Mouse (Mus musculus): ENCODE data around the gene Hrh3. TPM values are rescaled to one million over a fixed set of nuclear protein-coding genes. Genes with fewer than 3 reads are reported as not detected.
A peak's percentile ranks its signal among the peaks of the same experiment; 100 is the strongest.

Hrh3 gene
- polyA plus RNA-seq, 1 experiment: 4.4 TPM

DNA sequence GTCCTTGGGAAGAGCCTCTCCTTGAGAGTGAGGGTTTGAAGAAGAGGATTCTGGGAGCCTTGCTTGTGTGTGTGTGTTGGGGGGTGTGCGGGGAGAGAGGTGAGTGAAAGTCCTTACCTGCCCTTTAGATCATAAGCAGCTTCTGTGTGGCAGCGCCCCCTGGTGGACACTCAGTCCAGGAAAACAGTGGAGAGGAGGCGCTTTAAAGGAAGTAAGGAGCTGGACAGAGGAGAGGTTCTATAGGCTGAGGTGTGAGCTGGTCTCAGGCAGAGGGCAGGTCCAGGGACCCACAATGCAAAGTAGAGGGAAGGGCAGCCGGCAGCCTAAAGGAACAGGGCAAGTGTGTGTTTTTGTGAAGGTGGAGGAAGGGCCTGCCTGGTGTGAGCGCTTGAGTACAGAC lies 53.3 kb downstream of the Hrh3 start:
- Histone ChIP-seq H3K27me3 (ENCODE audit: control insufficient read depth, insufficient read depth, low read length) (no peaks in the 10 kb centered on the region), H3K4me3 (ENCODE audit: control insufficient read depth, insufficient read depth, low read length) (no peak overlapping the region), H3K4me1 (replicated peaks; ENCODE audit: control insufficient read depth, insufficient read depth, low read length) (peaks cover 3% of the 10 kb centered on the region), H3K36me3 (ENCODE audit: control insufficient read depth, insufficient read depth, low read length) (peaks cover 4% of the 10 kb centered on the region), H3K27ac (ENCODE audit: control insufficient read depth, insufficient read depth, low read length) (no peak overlapping the region)
- peak; percentile 85 for DNase-seq
- TF ChIP-seq POLR2A (IDR thresholded peaks at IDR 0.05; ENCODE audit: control insufficient read depth, extremely low read depth, insufficient read depth, low read length, poor library complexity) (no peak), CTCF (IDR thresholded peaks at IDR 0.05; ENCODE audit: borderline replicate concordance, control insufficient read depth, extremely low read depth, insufficient read depth, low read length, poor library complexity) (peak; percentile 78; the same call in 1 of the 2 replicates)
- 25% methylated on average over 5 of the region's 5 CpGs for WGBS

Other genes starting within 250 kb of the Hrh3 start
- gene Taf4, start 127.8 kb downstream of the Hrh3 start, polyA plus RNA-seq (2012; rRNA removed): 26.3 and 31.8 TPM in 2 replicates
- gene Lsm14b, start 79.5 kb downstream of the Hrh3 start, polyA plus RNA-seq (2012; rRNA removed): 45.3 and 49.5 TPM in 2 replicates
- gene Psma7, start 62.1 kb downstream of the Hrh3 start, polyA plus RNA-seq (2012; rRNA removed): 205 and 250 TPM in 2 replicates
- 15.9 and 16.2 TPM in 2 replicates for gene Ss18l1, start 62.0 kb downstream of the Hrh3 start, polyA plus RNA-seq (2012; rRNA removed)
- 25.1 and 31.3 TPM in 2 replicates for gene Mtg2, start 33.9 kb downstream of the Hrh3 start, polyA plus RNA-seq (2012; rRNA removed)
- gene Osbpl2, start 14.8 kb upstream of the Hrh3 start, polyA plus RNA-seq (2012; rRNA removed): 19.3 and 21.7 TPM in 2 replicates
- gene Adrm1, start 67.0 kb upstream of the Hrh3 start, polyA plus RNA-seq (2012; rRNA removed): 209 and 213 TPM in 2 replicates
- 9.2 and 13.1 TPM in 2 replicates for gene Lama5, start 121.4 kb upstream of the Hrh3 start, polyA plus RNA-seq (2012; rRNA removed)
- 3,034 and 4,273 TPM in 2 replicates for gene Rps21, start 152.9 kb upstream of the Hrh3 start, polyA plus RNA-seq (2012; rRNA removed)
- 25.7 and 27.3 TPM in 2 replicates for gene Cables2, start 169.0 kb upstream of the Hrh3 start, polyA plus RNA-seq (2012; rRNA removed)
- 0.36 and 0.59 TPM in 2 replicates for gene Rbbp8nl, start 185.4 kb upstream of the Hrh3 start, polyA plus RNA-seq (2012; rRNA removed)
- 0.22 and 0.39 TPM in 2 replicates for gene Gata5, start 230.2 kb upstream of the Hrh3 start, polyA plus RNA-seq (2012; rRNA removed)

Data from thymus, adult 2 months (tissue).